Mouse (Mus musculus) lung, postnatal 0 days (tissue): ENCODE results near the gene Ada. TPM values are rescaled to one million over a fixed set of nuclear protein-coding genes. Genes with fewer than 3 reads are reported as not detected.

Source experiments
- ATAC-seq: fragments of 200-750 bp; cut with Nextera tagmentation; 2 replicates; pipeline ENCODE4 v1.8.0; 2017; ENCODE audit warnings: moderate library complexity
- DNase-seq: peaks from one replicate; pipeline ENCODE4 v3.0.0-alpha.2; 2016; ENCODE audit warnings: low spot score
- H3K27ac ChIP-seq: fragments of 300-500 bp; sonication (generic); 2 replicates; pipeline ENCODE4 v1.5.1; 2014; ENCODE audit warnings: antibody characterized with exemption, mild to moderate bottlenecking, low read length, mixed read lengths
- H3K27me3 ChIP-seq: fragments of 300-500 bp; sonication (generic); replicated peaks from 2 replicates; pipeline ENCODE4 v1.6.1; 2014; ENCODE audit warnings: low read length, mixed read lengths; ENCODE audit not compliant: insufficient read depth
- H3K36me3 ChIP-seq: fragments of 300-500 bp; sonication (generic); 2 replicates; pipeline ENCODE4 v1.6.1; 2014; ENCODE audit warnings: low read length, mixed read lengths; ENCODE audit not compliant: insufficient read depth
- H3K4me1 ChIP-seq: fragments of 300-500 bp; sonication (generic); 2 replicates; pipeline ENCODE4 v1.6.1; 2014; ENCODE audit warnings: antibody characterized with exemption, low read depth, low read length, mixed read lengths; ENCODE audit not compliant: insufficient read depth
- H3K4me2 ChIP-seq: fragments of 300-500 bp; sonication (generic); replicated peaks from 2 replicates; pipeline ENCODE4 v1.6.1; 2014; ENCODE audit warnings: low read depth, mild to moderate bottlenecking, low read length, moderate library complexity, mixed read lengths
- H3K4me3 ChIP-seq: fragments of 300-500 bp; sonication (generic); 2 replicates; pipeline ENCODE4 v1.5.1; 2014; ENCODE audit warnings: low read depth, low read length
- H3K9ac ChIP-seq: fragments of 300-500 bp; sonication (generic); replicated peaks from 2 replicates; pipeline ENCODE4 v1.6.1; 2014; ENCODE audit warnings: low read depth, mild to moderate bottlenecking
- H3K9me3 ChIP-seq: fragments of 300-500 bp; sonication (generic); 2 replicates; pipeline ENCODE4 v1.6.1; 2016; ENCODE audit warnings: low read length, mixed read lengths
- CTCF ChIP-seq: IDR thresholded peaks from 2 replicates; pipeline ENCODE4 v1.5.1; 2016; ENCODE audit warnings: antibody characterized with exemption, mild to moderate bottlenecking
- EP300 ChIP-seq: IDR thresholded peaks from 2 replicates; pipeline ENCODE4 v1.6.1; 2016; ENCODE audit warnings: antibody characterized with exemption, mild to moderate bottlenecking, control low read depth
- WGBS: fragments of 180-500 bp; shearing (Covaris S2); extraction: QIAGEN DNeasy Blood & Tissue Kit; methylation state at CpG from one replicate; pipeline ENCODE4 v1.1.7; 2014; 5-methylcytosine and 5-hydroxymethylcytosine counted together
- polyA plus RNA-seq: library from polyadenylated mRNA; unstranded; fragments of >200 nt; fragmentation: Nextera tagmentation; extraction: Ambion mirVana; gene quantifications from 2 replicates; pipeline ENCODE4 v1.2.1, GENCODE M21; 2015

Ada gene
- polyA plus RNA-seq, 1 experiment from 2014 or later, result 3.6 TPM

DNA sequence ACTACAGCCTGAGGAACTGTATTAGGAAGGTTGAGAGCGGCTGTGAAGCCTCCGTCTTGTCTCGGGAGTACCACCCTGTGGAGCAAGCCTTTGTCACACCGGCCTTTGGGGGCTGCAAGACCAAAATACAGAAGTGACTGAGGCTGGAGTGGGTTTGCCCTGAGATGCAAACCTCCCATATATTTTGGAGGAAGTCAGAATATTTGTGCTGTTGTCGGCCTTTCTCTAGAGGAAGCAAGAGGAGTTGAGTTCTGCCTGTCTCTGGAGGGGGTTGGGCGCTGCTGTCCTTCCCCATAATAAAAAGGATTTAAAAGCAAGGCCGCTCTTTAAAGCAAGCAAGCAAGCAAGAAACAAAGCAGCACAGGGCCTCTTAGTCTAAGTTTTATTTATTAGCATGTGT is 11.4 kb upstream of the Ada start:
- H3K9me3 ChIP-seq, result no peaks in the 10 kb centered on the region
- ATAC-seq, result no peak
- no peaks in the 10 kb centered on the region for H3K36me3 ChIP-seq
- H3K4me2 ChIP-seq, result no peak overlapping the region
- no peaks in the 10 kb centered on the region for H3K4me1 ChIP-seq
- DNase-seq, result no peak
- no peak overlapping the region for H3K4me3 ChIP-seq
- no peak overlapping the region for H3K9ac ChIP-seq
- no peak overlapping the region for H3K27ac ChIP-seq
- WGBS, result 84% methylated on average over 7 of the region's 7 CpGs
- no peaks in the 10 kb centered on the region for H3K27me3 ChIP-seq
- TF ChIP-seq CTCF, result no peak
- TF ChIP-seq EP300, result no peak

DNA sequence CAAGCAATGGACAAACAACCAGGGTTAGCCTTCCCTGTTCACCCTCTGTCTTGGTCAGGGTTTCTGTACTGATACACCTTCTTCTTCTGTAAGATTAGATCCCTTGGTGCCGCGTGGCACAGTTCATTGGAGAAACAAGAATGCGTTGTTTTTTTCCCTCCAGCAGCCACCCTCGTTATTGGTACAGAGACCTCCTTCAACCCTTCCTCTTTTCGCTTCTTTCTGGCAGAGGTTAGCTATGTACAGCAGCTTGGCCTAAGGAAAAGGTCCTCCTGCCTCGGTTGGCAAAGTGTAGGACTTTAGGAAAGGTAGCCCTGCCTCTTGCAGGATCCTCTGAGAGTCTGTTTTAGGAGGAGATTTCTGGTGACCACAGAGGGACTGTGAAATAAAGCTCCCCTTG is 10.6 kb upstream of the Ada start:
- Histone ChIP-seq H3K9me3 (no peaks in the 10 kb centered on the region), H3K4me1 (no peaks in the 10 kb centered on the region), H3K27ac (no peak overlapping the region), H3K4me3 (no peak overlapping the region), H3K36me3 (no peaks in the 10 kb centered on the region), H3K9ac (no peak overlapping the region), H3K27me3 (no peaks in the 10 kb centered on the region), H3K4me2 (no peak overlapping the region)
- TF ChIP-seq CTCF (no peak), EP300 (no peak)
- DNase-seq (no peak), ATAC-seq (no peak)
- 79% methylated on average over 6 of the region's 6 CpGs for WGBS

GRCm38 (mm10) chr2:163758146-163758545 is 8.1 kb upstream of the Ada start:
- Histone ChIP-seq H3K9me3 (no peaks in the 10 kb centered on the region), H3K4me2 (no peak overlapping the region), H3K4me3 (no peak overlapping the region), H3K27ac (no peak overlapping the region), H3K27me3 (no peaks in the 10 kb centered on the region), H3K9ac (no peak overlapping the region), H3K36me3 (no peaks in the 10 kb centered on the region), H3K4me1 (no peaks in the 10 kb centered on the region)
- WGBS, result 43% methylated on average over 2 of the region's 2 CpGs
- ATAC-seq (no peak), DNase-seq (no peak)
- no peak for TF ChIP-seq EP300

DNA sequence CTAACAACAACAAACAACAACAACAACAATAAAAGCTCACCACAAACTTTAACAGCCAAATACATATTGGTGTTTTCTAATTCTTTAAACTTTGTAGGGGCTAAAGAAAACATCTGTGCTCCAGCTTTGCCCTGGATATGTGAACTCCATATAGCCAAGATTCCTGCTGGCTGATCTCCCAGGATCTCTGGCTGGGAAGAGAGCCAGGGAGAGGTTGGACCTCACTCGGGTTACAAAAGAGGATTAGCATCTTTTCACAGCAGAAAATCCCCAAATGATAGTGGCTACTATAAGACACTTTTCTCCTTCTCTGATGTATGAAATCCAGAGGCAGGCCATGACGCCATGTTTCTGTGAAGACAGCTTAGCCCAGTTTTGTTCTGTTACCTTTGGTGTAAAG is 6.7 kb upstream of the Ada start:
- 35% methylated on average over 2 of the region's 2 CpGs for WGBS
- no peak overlapping the region for H3K27ac ChIP-seq
- H3K4me1 ChIP-seq, result no peaks in the 10 kb centered on the region
- H3K4me2 ChIP-seq, result no peak overlapping the region
- no peaks in the 10 kb centered on the region for H3K36me3 ChIP-seq
- no peaks in the 10 kb centered on the region for H3K27me3 ChIP-seq
- H3K4me3 ChIP-seq, result no peak overlapping the region
- DNase-seq (peak; percentile 52), ATAC-seq (no peak)
- no peak overlapping the region for H3K9ac ChIP-seq
- H3K9me3 ChIP-seq, result no peaks in the 10 kb centered on the region
- TF ChIP-seq CTCF (no peak), EP300 (no peak)

GRCm38 (mm10) chr2:163754228-163754627 is 4.2 kb upstream of the Ada start:
- DNase-seq, result no peak
- H3K4me1 ChIP-seq, result peaks cover 3% of the 10 kb centered on the region; the same call in 1 of the 2 replicates
- ATAC-seq, result no peak
- H3K9ac ChIP-seq, result no peak overlapping the region
- TF ChIP-seq CTCF (no peak), EP300 (no peak)
- no peaks in the 10 kb centered on the region for H3K36me3 ChIP-seq
- H3K9me3 ChIP-seq, result no peaks in the 10 kb centered on the region
- H3K27ac ChIP-seq, result no peak overlapping the region
- no peak overlapping the region for H3K4me3 ChIP-seq
- no peaks in the 10 kb centered on the region for H3K27me3 ChIP-seq
- 70% methylated on average over 5 of the region's 5 CpGs for WGBS
- no peak overlapping the region for H3K4me2 ChIP-seq

DNA sequence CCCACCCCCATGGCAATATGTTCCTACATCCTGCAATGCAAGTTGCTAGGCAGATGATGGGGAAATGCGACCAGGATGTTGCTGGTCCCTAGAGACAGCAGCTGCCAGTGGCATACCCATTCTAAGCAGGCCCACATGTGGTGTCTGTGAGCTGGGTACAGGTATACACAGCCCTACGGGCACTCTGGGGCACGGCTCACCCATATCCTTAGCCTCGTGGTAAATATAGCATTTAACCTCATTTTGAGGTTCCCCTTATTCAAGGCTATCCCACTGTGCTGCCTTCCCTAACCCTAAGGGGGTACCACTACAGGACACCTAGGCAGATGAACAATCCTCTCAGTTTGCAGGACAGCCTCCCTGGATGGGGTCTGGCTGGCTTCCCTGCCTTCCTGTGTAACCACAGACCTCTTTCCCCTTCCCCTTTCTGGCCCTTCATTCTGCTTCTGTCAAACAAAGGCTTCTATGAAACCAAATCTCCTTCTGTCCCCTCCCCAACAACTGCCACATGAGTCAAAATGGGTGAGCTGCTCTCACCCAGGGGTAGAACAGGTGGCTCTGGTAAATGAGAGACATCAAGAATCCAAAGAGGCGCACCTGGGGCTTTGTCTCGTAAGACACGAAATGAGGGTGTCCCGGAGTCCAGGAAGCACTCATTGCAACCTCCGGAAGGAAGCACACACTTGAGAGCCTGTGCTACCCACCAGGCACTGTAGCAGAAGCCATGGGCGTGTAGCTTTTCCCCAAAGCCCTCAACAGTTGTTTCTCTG is 5.1 kb downstream of the Ada start:
- ATAC-seq, result no peak

More for the DNA sequence above, 5.1 kb downstream of the Ada start:
- Histone ChIP-seq H3K4me2 (no peak overlapping the region), H3K36me3 (no peaks in the 10 kb centered on the region), H3K4me1 (no peaks in the 10 kb centered on the region; the same call in 1 of the 2 replicates), H3K27ac (no peak overlapping the region), H3K9ac (no peak overlapping the region), H3K9me3 (no peaks in the 10 kb centered on the region), H3K4me3 (no peak overlapping the region), H3K27me3 (no peaks in the 10 kb centered on the region; the same call in 1 of the 2 replicates)
- no peak for DNase-seq
- TF ChIP-seq CTCF (no peak), EP300 (no peak)
- WGBS, result 58% methylated on average over 10 of the region's 10 CpGs
